Mouse (Mus musculus) intestine, embryonic 14.5 days (tissue): ENCODE measurements around the gene Fos. TPM values are rescaled to one million over a fixed set of nuclear protein-coding genes. Genes with fewer than 3 reads are reported as not detected.
"Not testable (repeated sequence)": the region's sequence is repeated elsewhere in the genome, so short reads cannot be mapped to it uniquely, and the experiment has no call there.

Source experiments
- ATAC-seq: fragments of 200-750 bp; cut with Nextera tagmentation; replicated peaks from 2 replicates; pipeline ENCODE4 v1.8.0; 2017; ENCODE audit warnings: low read depth, moderate number of reproducible peaks, moderate TSS enrichment, moderate library complexity; ENCODE audit not compliant: low FRiP score, low TSS enrichment
- DNase-seq: peaks from one replicate; pipeline ENCODE4 v3.0.0-alpha.2; 2018; ENCODE audit warnings: low spot score
- H3K27ac ChIP-seq: fragments of 300-500 bp; sonication (generic); 2 replicates; pipeline ENCODE4 v1.5.1; 2014; ENCODE audit warnings: low read depth, mild to moderate bottlenecking, control low read depth
- H3K27me3 ChIP-seq: fragments of 300-500 bp; sonication (generic); replicated peaks from 2 replicates; pipeline ENCODE4 v1.6.1; 2014; ENCODE audit warnings: low read length, control low read depth; ENCODE audit not compliant: control insufficient read depth, insufficient read depth
- H3K36me3 ChIP-seq: fragments of 300-500 bp; sonication (generic); 2 replicates; pipeline ENCODE4 v1.6.1; 2014; ENCODE audit warnings: low read length, control low read depth; ENCODE audit not compliant: control insufficient read depth, insufficient read depth
- H3K4me1 ChIP-seq: fragments of 300-500 bp; sonication (generic); replicated peaks from 2 replicates; pipeline ENCODE4 v1.6.1; 2014; ENCODE audit warnings: low read length, control low read depth, mixed read lengths; ENCODE audit not compliant: control insufficient read depth, insufficient read depth
- H3K4me2 ChIP-seq: fragments of 300-500 bp; sonication (generic); 2 replicates; pipeline ENCODE4 v1.6.1; 2014; ENCODE audit warnings: low read length
- H3K4me3 ChIP-seq: fragments of 300-500 bp; sonication (generic); 2 replicates; pipeline ENCODE4 v1.5.1; 2014; ENCODE audit warnings: low read depth, low read length, control low read depth, mixed read lengths
- H3K9ac ChIP-seq: fragments of 300-500 bp; sonication (generic); 2 replicates; pipeline ENCODE4 v1.6.1; 2014; ENCODE audit warnings: mild to moderate bottlenecking, low read length
- H3K9me3 ChIP-seq: fragments of 300-500 bp; sonication (generic); 2 replicates; pipeline ENCODE4 v1.6.1; 2016; ENCODE audit warnings: low read length, control low read depth; ENCODE audit not compliant: control insufficient read depth
- WGBS: fragments of 180-500 bp; shearing (Covaris S2); extraction: QIAGEN DNeasy Blood & Tissue Kit; methylation state at CpG from one replicate; pipeline ENCODE4 v1.1.7; 2014; 5-methylcytosine and 5-hydroxymethylcytosine counted together
- polyA plus RNA-seq: library from polyadenylated mRNA; unstranded; fragments of >200 nt; fragmentation: Nextera tagmentation; extraction: Ambion mirVana; gene quantifications from 2 replicates; pipeline ENCODE4 v1.2.1, GENCODE M21; 2014

Fos gene
- polyA plus RNA-seq, 1 experiment from 2014 or later = 2.7 TPM

DNA sequence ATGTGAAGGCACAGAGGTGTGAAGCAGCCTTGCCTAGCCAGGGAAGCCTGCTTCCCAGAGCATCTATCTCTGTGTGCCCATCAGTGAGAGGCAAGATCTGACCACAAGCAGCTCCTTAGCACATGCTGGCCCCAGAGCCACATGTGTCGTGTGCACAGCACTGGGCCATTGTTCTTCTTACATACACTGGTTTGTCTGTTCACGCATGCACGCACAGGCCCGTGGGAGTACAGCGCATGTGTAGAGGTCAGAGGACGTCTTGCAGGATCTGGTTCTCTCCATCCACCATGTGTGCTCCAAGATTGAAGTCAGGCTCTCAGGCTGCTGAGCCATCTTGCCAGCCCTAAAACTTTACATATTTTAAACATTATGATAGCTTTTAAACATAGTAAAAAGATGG is 47.4 kb downstream of the Fos start:
- H3K9me3 ChIP-seq = no peaks in the 10 kb centered on the region
- H3K9ac ChIP-seq = no peak overlapping the region
- no peak for DNase-seq
- H3K36me3 ChIP-seq = no peaks in the 10 kb centered on the region
- ATAC-seq = no peak
- no peaks in the 10 kb centered on the region for H3K27me3 ChIP-seq
- no peak overlapping the region for H3K27ac ChIP-seq
- H3K4me1 ChIP-seq = 0 out of 2 replicates have a peak, but pooled peaks cover 2% of the 10 kb centered on the region
- no peak overlapping the region for H3K4me3 ChIP-seq
- H3K4me2 ChIP-seq = no peak overlapping the region
- WGBS = 87% methylated on average over 6 of the region's 6 CpGs

DNA sequence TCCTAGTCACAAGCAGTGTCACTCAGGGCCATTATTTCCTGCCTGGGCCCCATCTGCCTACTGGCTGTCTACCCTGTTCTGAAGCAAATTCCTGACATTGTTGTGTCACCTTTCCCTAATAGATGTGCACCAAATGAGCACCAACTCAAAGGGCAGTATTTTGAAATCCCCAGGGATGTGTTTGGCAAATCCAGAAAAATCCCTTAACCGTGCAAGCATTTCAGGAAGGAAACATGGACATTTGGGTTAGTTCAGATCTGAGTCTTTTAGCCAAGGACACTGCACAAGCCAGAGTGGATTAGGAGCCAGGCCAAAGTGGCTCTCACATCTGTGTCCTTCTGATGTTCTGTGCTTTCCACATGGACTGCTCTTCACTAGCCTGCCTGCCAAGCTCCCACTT is 48.0 kb downstream of the Fos start:
- Histone ChIP-seq H3K9me3 (no peaks in the 10 kb centered on the region), H3K4me2 (no peak overlapping the region), H3K4me1 (0 out of 2 replicates have a peak, but pooled peaks cover 2% of the 10 kb centered on the region), H3K9ac (no peak overlapping the region), H3K4me3 (no peak overlapping the region), H3K36me3 (no peaks in the 10 kb centered on the region), H3K27ac (no peak overlapping the region), H3K27me3 (no peaks in the 10 kb centered on the region)
- no peak for ATAC-seq
- DNase-seq = no peak
- 73% methylated on average over 1 of the region's 1 CpGs for WGBS

DNA sequence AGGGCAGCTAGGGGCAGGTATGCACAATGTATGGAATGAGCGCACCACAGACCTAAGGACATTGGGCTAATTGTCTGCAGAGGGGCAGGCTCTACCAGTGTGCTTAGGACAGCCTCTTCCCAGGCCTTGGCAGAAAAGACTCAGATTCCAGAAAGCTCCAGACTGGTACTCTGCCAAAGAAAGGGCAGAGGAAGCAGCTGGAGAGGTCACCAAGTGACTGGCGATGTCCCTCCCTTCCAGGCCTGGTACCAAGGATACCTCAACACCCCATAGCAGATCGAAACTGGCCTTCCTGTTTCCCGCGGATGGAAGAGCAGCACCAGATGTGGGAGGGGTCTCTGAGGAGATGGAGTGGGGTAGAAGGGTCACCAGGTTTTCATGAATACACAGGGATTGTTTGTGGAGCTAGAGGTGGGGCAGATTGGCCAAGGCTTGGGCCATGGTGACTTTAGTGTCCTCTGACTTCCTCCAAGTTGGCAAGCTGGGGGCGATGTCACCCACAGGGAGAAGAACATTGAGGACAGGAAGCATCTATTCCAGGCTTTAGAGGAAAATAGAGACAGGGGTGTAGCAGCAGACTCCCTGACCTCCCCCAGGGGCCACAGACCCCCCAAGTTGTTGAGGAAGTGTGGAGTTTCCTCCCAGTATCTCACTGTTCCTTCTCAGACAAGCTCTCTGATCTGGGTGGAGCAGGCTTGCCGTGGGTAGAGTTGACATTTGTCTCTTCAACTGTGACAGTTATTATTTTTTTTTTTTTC is 49.1 kb downstream of the Fos start:
- DNase-seq = no peak

DNA sequence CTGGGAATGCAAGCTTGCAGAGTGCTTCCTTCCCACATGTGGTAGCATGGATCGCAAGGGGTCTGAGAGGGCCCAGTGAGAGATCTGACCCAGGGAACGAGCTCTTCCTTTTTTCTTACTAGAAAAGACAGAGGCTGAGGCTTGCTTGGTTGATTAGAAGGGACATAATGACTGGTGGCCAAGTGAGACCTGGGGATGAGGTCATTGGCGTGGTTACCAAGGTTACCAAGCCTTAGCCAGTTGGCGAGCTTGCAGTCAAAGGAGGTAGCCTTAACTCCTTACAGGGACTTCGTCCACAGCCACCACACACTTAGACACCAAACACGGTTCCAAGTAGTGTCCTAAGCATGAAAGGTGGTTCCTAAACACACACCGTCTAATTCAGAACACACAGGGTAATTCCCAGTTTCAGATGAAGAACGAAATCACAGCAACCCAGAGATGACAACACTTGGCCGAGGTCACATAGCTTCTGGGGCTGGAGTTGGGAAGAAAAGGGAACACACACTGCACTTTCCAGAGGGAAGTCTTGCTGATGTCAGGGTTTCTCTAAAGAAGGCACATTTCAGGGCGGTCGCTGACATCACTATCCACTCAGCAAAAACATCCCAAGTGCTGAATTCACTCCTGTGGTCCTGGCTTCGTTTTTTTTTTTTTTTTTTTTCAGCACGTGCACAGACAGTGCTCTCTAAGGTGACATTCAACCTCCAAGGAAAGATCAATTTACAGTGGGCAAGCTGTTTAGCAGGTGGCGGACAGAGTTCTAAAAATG is 49.9 kb downstream of the Fos start:
- 60% methylated on average over 14 of the region's 14 CpGs for WGBS
- no peak overlapping the region for H3K27ac ChIP-seq
- H3K27me3 ChIP-seq = no peaks in the 10 kb centered on the region
- no peak for DNase-seq
- no peak overlapping the region for H3K4me2 ChIP-seq
- ATAC-seq = no peak
- H3K9ac ChIP-seq = no peak overlapping the region
- H3K36me3 ChIP-seq = no peaks in the 10 kb centered on the region
- H3K4me3 ChIP-seq = no peak overlapping the region
- no peaks in the 10 kb centered on the region for H3K9me3 ChIP-seq
- H3K4me1 ChIP-seq = 0 out of 2 replicates have a peak, but pooled peaks cover 2% of the 10 kb centered on the region

More for the DNA sequence above, 49.1 kb downstream of the Fos start:
- 65% methylated on average over 7 of the region's 7 CpGs for WGBS
- ATAC-seq = no peak
- Histone ChIP-seq H3K27ac (no peak overlapping the region), H3K9me3 (no peaks in the 10 kb centered on the region), H3K4me2 (no peak overlapping the region), H3K4me1 (0 out of 2 replicates have a peak, but pooled peaks cover 2% of the 10 kb centered on the region), H3K36me3 (no peaks in the 10 kb centered on the region), H3K9ac (no peak overlapping the region), H3K27me3 (no peaks in the 10 kb centered on the region), H3K4me3 (no peak overlapping the region)

DNA sequence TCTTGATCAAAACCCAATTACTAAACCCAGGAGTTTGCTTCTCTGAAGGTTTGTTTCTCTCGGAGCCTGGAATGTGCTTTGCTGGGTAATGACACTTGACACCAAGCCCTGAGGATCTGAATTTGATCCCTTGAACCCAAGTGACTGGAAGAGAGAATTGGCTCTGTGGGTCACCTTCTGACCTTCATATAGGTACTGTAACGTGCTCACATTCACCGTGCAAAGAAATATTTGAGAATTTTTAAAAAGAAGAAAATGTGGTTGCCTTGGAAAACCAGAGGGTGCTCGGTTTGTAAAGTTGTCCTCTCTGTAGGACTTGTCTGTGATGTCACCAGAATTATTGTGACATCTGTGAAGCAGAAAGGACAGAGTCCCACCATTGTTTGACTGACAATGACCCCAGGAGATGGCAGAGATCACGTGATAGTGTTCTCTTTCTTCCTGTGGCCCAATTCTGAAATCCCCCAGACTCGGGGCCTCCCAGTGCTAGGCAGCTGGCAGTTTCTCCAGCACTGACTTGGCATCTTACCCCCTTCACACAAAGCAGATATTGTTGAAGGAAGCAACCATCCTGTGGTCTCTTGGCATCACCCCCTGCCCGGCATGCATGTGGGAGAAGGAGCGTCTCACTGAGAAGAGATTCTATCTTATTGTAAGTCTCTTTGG is 50.6 kb downstream of the Fos start:
- H3K9me3 ChIP-seq = no peaks in the 10 kb centered on the region
- no peak overlapping the region for H3K27ac ChIP-seq
- ATAC-seq (no peak), DNase-seq (no peak)
- no peak overlapping the region for H3K4me2 ChIP-seq
- no peak overlapping the region for H3K9ac ChIP-seq
- H3K36me3 ChIP-seq = no peaks in the 10 kb centered on the region
- no peaks in the 10 kb centered on the region for H3K27me3 ChIP-seq
- H3K4me1 ChIP-seq = 0 out of 2 replicates have a peak, but pooled peaks cover 2% of the 10 kb centered on the region
- 66% methylated on average over 8 of the region's 8 CpGs for WGBS
- H3K4me3 ChIP-seq = no peak overlapping the region

DNA sequence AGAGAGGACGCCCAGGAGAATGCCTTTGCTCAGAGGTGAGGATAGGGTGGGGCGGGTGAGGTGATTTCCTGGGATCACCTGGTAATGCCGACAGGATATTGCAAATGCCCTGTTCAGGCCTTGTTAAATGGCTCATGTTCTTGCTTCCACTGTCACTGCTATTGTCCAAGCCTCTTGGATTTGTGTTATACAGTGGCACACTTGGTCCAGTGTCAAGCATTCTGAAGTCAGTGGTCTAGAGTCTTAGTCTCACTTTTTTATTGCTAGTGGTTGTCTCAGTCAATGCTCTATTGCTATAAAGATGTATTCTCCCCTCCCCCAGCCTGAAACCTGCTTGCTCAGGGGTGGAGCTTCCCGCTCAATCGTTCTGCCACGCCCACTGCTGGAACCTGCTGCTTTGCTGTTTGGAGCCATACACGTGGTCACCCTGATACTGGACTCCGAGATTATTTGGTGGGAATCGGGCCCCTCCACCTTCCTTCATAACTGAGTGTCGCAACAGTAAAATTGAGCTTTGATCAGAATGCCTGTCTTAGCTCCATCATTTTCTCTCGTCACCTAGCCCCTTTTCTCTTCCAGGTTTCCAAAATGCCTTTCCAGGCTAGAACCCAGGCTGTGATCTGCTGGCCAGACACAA is 51.3 kb downstream of the Fos start:
- WGBS = 59% methylated on average over 11 of the region's 11 CpGs
- not testable (repeated sequence) for ATAC-seq

More for the DNA sequence above, 51.3 kb downstream of the Fos start:
- not testable (repeated sequence) for H3K4me3 ChIP-seq, H3K4me2 ChIP-seq, H3K36me3 ChIP-seq, H3K27ac ChIP-seq, H3K9ac ChIP-seq, H3K27me3 ChIP-seq, DNase-seq, H3K9me3 ChIP-seq, H3K4me1 ChIP-seq

Other genes starting within 250 kb of the Fos start
- gene Mlh3, start 203.3 kb upstream of the Fos start, polyA plus RNA-seq = 8.6 and 9.3 TPM in 2 replicates
- 52.7 and 53.5 TPM in 2 replicates for gene Acyp1, start 185.5 kb upstream of the Fos start, polyA plus RNA-seq
- gene Zc2hc1c, start 185.3 kb upstream of the Fos start, polyA plus RNA-seq = 2.1 and 2.5 TPM in 2 replicates
- gene Nek9, start 134.5 kb upstream of the Fos start, polyA plus RNA-seq = 16.5 and 17.2 TPM in 2 replicates
- 344 TPM in 2 replicates for gene Tmed10, start 99.0 kb upstream of the Fos start, polyA plus RNA-seq
- 1.0 and 1.2 TPM in 2 replicates for gene Jdp2, start 125.1 kb downstream of the Fos start, polyA plus RNA-seq
- gene Batf, start 212.8 kb downstream of the Fos start, polyA plus RNA-seq = 3.4 and 3.5 TPM in 2 replicates